In the genomic region with DNA sequence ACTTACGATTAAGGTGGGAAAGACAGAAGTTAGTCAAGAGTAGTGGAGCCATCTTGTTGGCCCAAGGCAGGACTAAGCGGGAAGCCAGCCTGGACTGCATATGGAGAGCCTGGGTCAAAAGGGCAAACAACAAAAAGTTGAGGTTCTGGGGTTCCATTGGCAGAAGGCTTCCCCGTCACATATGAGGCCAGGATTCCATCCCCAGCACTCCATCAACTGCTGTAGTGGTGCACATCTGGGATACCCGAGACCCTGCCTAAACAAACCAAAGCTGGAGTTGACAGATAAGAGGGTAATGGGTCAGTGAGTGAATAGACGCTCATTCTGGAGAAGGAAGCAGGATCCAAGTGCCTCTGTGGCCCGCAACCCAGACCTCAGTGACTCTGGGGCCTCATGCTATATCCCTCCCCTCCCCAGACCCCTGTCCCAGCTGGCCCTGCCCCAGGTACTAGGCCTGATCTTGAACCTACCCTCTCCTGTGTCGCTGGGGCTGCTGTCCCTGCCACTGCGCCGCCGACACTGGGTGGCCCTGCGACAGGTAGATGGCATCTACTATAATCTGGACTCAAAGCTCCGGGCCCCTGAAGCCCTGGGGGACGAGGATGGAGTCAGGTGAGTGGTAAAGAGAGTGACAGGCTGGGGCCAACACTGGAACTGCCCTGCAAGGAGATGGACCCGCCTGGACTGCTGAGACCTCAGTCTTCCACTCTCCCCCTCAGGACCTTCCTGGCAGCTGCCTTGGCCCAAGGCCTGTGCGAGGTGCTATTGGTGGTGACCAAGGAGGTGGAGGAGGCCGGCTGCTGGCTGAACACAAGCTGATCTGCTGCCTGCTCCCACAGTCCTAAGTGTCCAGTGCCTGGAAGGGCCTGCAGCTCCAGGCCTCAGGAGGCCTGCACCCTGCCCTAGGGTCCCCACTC, we compare ENCODE assay signal across 12 mouse cellular contexts. TPM values are rescaled to one million over a fixed set of nuclear protein-coding genes. Genes with fewer than 3 reads are reported as not detected.
A peak's percentile ranks its signal among the peaks of the same experiment; 100 is the strongest.
DNase-seq lines count a peak whose midpoint lies in the region; ATAC-seq and TF ChIP-seq lines count a peak whose summit lies in the region.
"Had no signal": no experiment of that assay in that cellular context is flagged by ENCODE, and none has a peak within 500 bp of the region (broad histone marks: within the 10 kb centered on the region; RNA-seq: fewer than 3 reads in every experiment).

No protein-coding gene starts in this region.

- peaks cover 75% of the 10 kb centered on the region for H3K4me1 ChIP-seq in forebrain, embryonic 10.5 days
- peaks cover 38% of the 10 kb centered on the region for H3K4me1 ChIP-seq in forebrain, embryonic 16.5 days (replicated peaks; ENCODE audit: control insufficient read depth, insufficient read depth, low read length)
- H3K4me1 ChIP-seq in bone marrow, adult 2 months (ENCODE audit: control insufficient read depth, insufficient read depth, low read length): peaks cover 1% of the 10 kb centered on the region

- H3K4me3 ChIP-seq in forebrain, embryonic 10.5 days: no peak overlapping the region
- H3K4me3 ChIP-seq in forebrain, embryonic 16.5 days (replicated peaks; ENCODE audit: low read length): no peak overlapping the region
- no peak overlapping the region for H3K4me3 ChIP-seq in layer of hippocampus, adult 2 months
- H3K4me3 ChIP-seq in bone marrow, adult 2 months (replicated peaks; ENCODE audit: control insufficient read depth, low read depth, low read length): no peak overlapping the region
- H3K4me3 ChIP-seq: embryonic facial prominence, embryonic 12.5 days had no signal

- H3K9me3 ChIP-seq in forebrain, embryonic 10.5 days: no peaks in the 10 kb centered on the region
- H3K9me3 ChIP-seq in forebrain, embryonic 16.5 days (ENCODE audit: control insufficient read depth, low read length): no peaks in the 10 kb centered on the region
- H3K9me3 ChIP-seq: embryonic facial prominence, embryonic 12.5 days had no signal

- H3K27me3 ChIP-seq in forebrain, embryonic 10.5 days (ENCODE audit: poor library complexity, severe bottlenecking): peaks cover 30% of the 10 kb centered on the region
- no peaks in the 10 kb centered on the region for H3K27me3 ChIP-seq in forebrain, embryonic 16.5 days (replicated peaks; ENCODE audit: control insufficient read depth, insufficient read depth, low read length)

- no peak for TF ChIP-seq POLR2A in bone marrow, adult 2 months (IDR thresholded peaks at IDR 0.05; ENCODE audit: borderline replicate concordance, control insufficient read depth, low read depth, low read length)

- H3K9ac ChIP-seq in forebrain, embryonic 16.5 days (replicated peaks; ENCODE audit: low read depth, low read length): no peak overlapping the region

- no peak for TF ChIP-seq CTCF in layer of hippocampus, adult 2 months (conservative IDR thresholded peaks at IDR 0.05)
- TF ChIP-seq CTCF in bone marrow, adult 2 months (IDR thresholded peaks at IDR 0.05; ENCODE audit: control insufficient read depth, insufficient read depth, low read length): no peak

- 91% methylated on average over 16 of the region's 16 CpGs for WGBS in forebrain, embryonic 10.5 days
- 83% methylated on average over 16 of the region's 16 CpGs for WGBS in forebrain, embryonic 16.5 days
- 89% methylated on average over 16 of the region's 16 CpGs for WGBS in bone marrow, adult 2 months

- DNase-seq in forebrain, embryonic 10.5 days (ENCODE audit: extremely low spot score, low spot score): no peak
- DNase-seq in layer of hippocampus, adult 2 months (ENCODE audit: low spot score in 2 of 2): no peak
- no peak for DNase-seq in layer of hippocampus, postnatal 14 days (ENCODE audit: low spot score in 2 of 2)
- DNase-seq in heart, postnatal 4 days: peak; percentile 37
- DNase-seq in T-cell, adult 2 months (ENCODE audit: low spot score): no peak
- no peak for DNase-seq in ovary, adult 18-20 months (ENCODE audit: low spot score)
- DNase-seq: kidney, adult 11 months; thymus, adult 18-20 months had no signal

- 0 out of 2 replicates have a peak, but pooled peaks cover 3% of the 10 kb centered on the region for H3K36me3 ChIP-seq in forebrain, embryonic 10.5 days (replicated peaks)
- no peaks in the 10 kb centered on the region for H3K36me3 ChIP-seq in forebrain, embryonic 16.5 days (ENCODE audit: control insufficient read depth, insufficient read depth)

- H3K27ac ChIP-seq in forebrain, embryonic 10.5 days: peak overlapping the region; percentile 40; the same call in 1 of the 2 replicates
- H3K27ac ChIP-seq in forebrain, embryonic 16.5 days (ENCODE audit: low read length): no peak overlapping the region
- peak overlapping the region; percentile 96 for H3K27ac ChIP-seq in layer of hippocampus, adult 2 months
- H3K27ac ChIP-seq in bone marrow, adult 2 months (ENCODE audit: control insufficient read depth, insufficient read depth, low read depth, low read length, poor library complexity): peak overlapping the region; percentile 80
- H3K27ac ChIP-seq: macrophage had no signal

- no peak for ATAC-seq in forebrain, embryonic 16.5 days

- H3K4me2 ChIP-seq in forebrain, embryonic 16.5 days (ENCODE audit: low read length): no peak overlapping the region
- H3K4me2 ChIP-seq: embryonic facial prominence, embryonic 12.5 days had no signal

RNA-seq across cellular contexts. Expression of a gene that starts 3.2 kb away (rescaled TPM):
- 74.9 and 78.5 TPM in 2 replicates for polyA plus RNA-seq in forebrain, embryonic 10.5 days (2016; fragmentation: Nextera tagmentation; extraction: Ambion mirVana)
- polyA plus RNA-seq in forebrain, embryonic 16.5 days (2015; fragmentation: Nextera tagmentation; extraction: Ambion mirVana): 51.4 and 61.8 TPM in 2 replicates
- total RNA-seq in layer of hippocampus, adult 2 months (2021): 10 to 100 TPM; 91.3 to 92.0 TPM
- total RNA-seq in layer of hippocampus, postnatal 14 days (2021): 10 to 100 TPM; 60.7 to 64.3 TPM
- 128 and 154 TPM in 2 replicates for polyA plus RNA-seq in bone marrow, adult 2 months (2011; ENCODE audit: insufficient read depth, insufficient read length, low replicate concordance, missing spikeins)
- 10 to 100 TPM; 71.8 to 81.4 TPM for total RNA-seq in heart, postnatal 4 days (2021)

RNA-seq across cellular contexts. Expression of a gene that starts 5.8 kb away (rescaled TPM):
- polyA plus RNA-seq in forebrain, embryonic 10.5 days (2016; fragmentation: Nextera tagmentation; extraction: Ambion mirVana): 1.3 and 1.5 TPM in 2 replicates
- 2.6 and 3.7 TPM in 2 replicates for polyA plus RNA-seq in forebrain, embryonic 16.5 days (2015; fragmentation: Nextera tagmentation; extraction: Ambion mirVana)
- total RNA-seq in layer of hippocampus, adult 2 months (2021): 10 to 100 TPM; 12.2 to 18.1 TPM
- total RNA-seq in layer of hippocampus, postnatal 14 days (2021): 10 to 100 TPM; 15.0 to 15.4 TPM
- not detected in 2 replicates for polyA plus RNA-seq in bone marrow, adult 2 months (2011; ENCODE audit: insufficient read depth, insufficient read length, low replicate concordance, missing spikeins)
- total RNA-seq in heart, postnatal 4 days (2021): 1 to 10 TPM; 2.2 TPM
- polyA plus RNA-seq: macrophage had no signal

RNA-seq across cellular contexts. Expression of a gene that starts 25.4 kb away (rescaled TPM):
- polyA plus RNA-seq in forebrain, embryonic 10.5 days (2016; fragmentation: Nextera tagmentation; extraction: Ambion mirVana): 95.8 and 96.9 TPM in 2 replicates
- 120 and 127 TPM in 2 replicates for polyA plus RNA-seq in forebrain, embryonic 16.5 days (2015; fragmentation: Nextera tagmentation; extraction: Ambion mirVana)
- 100 to 1,000 TPM; 210 to 220 TPM for total RNA-seq in layer of hippocampus, adult 2 months (2021)
- total RNA-seq in layer of hippocampus, postnatal 14 days (2021): 100 to 1,000 TPM; 163 to 173 TPM
- polyA plus RNA-seq in bone marrow, adult 2 months (2011; ENCODE audit: insufficient read depth, insufficient read length, low replicate concordance, missing spikeins): 41.8 and 58.8 TPM in 2 replicates
- total RNA-seq in heart, postnatal 4 days (2021): 10 to 100 TPM; 91.4 to 93.4 TPM

RNA-seq across cellular contexts. Expression of a gene that starts 25.4 kb away (rescaled TPM):
- polyA plus RNA-seq in forebrain, embryonic 10.5 days (2016; fragmentation: Nextera tagmentation; extraction: Ambion mirVana): 15.1 and 15.8 TPM in 2 replicates
- 22.2 and 28.9 TPM in 2 replicates for polyA plus RNA-seq in forebrain, embryonic 16.5 days (2015; fragmentation: Nextera tagmentation; extraction: Ambion mirVana)
- total RNA-seq in layer of hippocampus, adult 2 months (2021): 10 to 100 TPM; 19.3 to 23.4 TPM
- 10 to 100 TPM; 29.8 to 48.4 TPM for total RNA-seq in layer of hippocampus, postnatal 14 days (2021)
- 4.6 and 5.0 TPM in 2 replicates for polyA plus RNA-seq in bone marrow, adult 2 months (2011; ENCODE audit: insufficient read depth, insufficient read length, low replicate concordance, missing spikeins)
- total RNA-seq in heart, postnatal 4 days (2021): 1 to 10 TPM; 6.3 to 6.7 TPM

RNA-seq across cellular contexts. Expression of a gene that starts 42.1 kb away (rescaled TPM):
- 1.8 and 2.1 TPM in 2 replicates for polyA plus RNA-seq in forebrain, embryonic 10.5 days (2016; fragmentation: Nextera tagmentation; extraction: Ambion mirVana)
- 10.6 and 12.6 TPM in 2 replicates for polyA plus RNA-seq in forebrain, embryonic 16.5 days (2015; fragmentation: Nextera tagmentation; extraction: Ambion mirVana)
- 100 to 1,000 TPM; 318 to 334 TPM for total RNA-seq in layer of hippocampus, adult 2 months (2021)
- 100 to 1,000 TPM; 299 to 301 TPM for total RNA-seq in layer of hippocampus, postnatal 14 days (2021)
- 0.92 TPM in 1 of 2 replicates, not detected in the other for polyA plus RNA-seq in bone marrow, adult 2 months (2011; ENCODE audit: insufficient read depth, insufficient read length, low replicate concordance, missing spikeins)
- total RNA-seq in heart, postnatal 4 days (2021): 10 to 100 TPM; 50.2 to 51.9 TPM
- polyA plus RNA-seq: macrophage had no signal

Comparison
In these comparisons a context has a peak if more than half of its experiments do, and no peak if none do; other contexts are left out.
1. RNA of a gene that starts 5.8 kb away (total RNA-seq): 12.2 to 18.1 TPM in layer of hippocampus, adult 2 months and 15.0 to 15.4 TPM in layer of hippocampus, postnatal 14 days; 2.2 TPM in heart, postnatal 4 days; every median in the first group is over 4 times any median in the second.